Mouse (Mus musculus): ENCODE data around the gene Pik3r1.

The Pik3r1 gene

GRCm38 (mm10) chr13:101767809-101768629, at the start of gene Pik3r1:
Gene Pik3r1 (minus strand): TSS chr13:101768217.
- peak; percentile 93 to 95 for DNase-seq (ENCODE audit: low spot score in 2 of 2)

- DNase-seq (ENCODE audit: low spot score in 2 of 2), result peak; percentile 32 to 55
These were observed 45.4 kb upstream of the Pik3r1 start for GRCm38 (mm10) chr13:101813267-101813900.

DNA sequence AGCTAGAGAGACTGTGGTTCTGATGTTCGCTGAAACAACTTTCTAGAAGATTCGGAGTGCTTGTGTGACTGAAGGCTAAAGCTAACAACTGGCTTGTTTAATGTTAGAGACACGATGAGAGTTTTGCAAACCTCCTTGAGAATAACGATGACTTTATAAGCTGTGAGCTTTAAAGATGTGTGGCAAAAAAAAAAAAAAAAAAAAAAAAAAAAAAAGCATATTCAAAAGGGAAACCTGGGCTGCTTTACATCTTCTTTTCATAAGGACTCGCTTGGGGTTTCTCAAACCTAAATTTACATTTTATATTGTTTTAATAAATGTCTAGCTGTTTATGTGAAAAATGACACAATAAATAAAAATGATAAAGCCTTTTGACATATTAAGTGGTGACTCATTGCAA, 44.3 kb upstream of the Pik3r1 start:
- no peak for DNase-seq (ENCODE audit: low spot score in 2 of 2)

- peak; percentile 48 to 77 for DNase-seq (ENCODE audit: low spot score in 2 of 2)
These were observed 43.9 kb upstream of the Pik3r1 start for GRCm38 (mm10) chr13:101811882-101812281.

GRCm38 (mm10) chr13:101810667-101811066, 42.6 kb upstream of the Pik3r1 start:
- peak in 1 of 2 experiments; percentile 67 for DNase-seq (ENCODE audit: low spot score in 2 of 2)

- no peak for DNase-seq (ENCODE audit: low spot score in 2 of 2)
These were observed 41.8 kb upstream of the Pik3r1 start for GRCm38 (mm10) chr13:101809796-101810195.

DNA sequence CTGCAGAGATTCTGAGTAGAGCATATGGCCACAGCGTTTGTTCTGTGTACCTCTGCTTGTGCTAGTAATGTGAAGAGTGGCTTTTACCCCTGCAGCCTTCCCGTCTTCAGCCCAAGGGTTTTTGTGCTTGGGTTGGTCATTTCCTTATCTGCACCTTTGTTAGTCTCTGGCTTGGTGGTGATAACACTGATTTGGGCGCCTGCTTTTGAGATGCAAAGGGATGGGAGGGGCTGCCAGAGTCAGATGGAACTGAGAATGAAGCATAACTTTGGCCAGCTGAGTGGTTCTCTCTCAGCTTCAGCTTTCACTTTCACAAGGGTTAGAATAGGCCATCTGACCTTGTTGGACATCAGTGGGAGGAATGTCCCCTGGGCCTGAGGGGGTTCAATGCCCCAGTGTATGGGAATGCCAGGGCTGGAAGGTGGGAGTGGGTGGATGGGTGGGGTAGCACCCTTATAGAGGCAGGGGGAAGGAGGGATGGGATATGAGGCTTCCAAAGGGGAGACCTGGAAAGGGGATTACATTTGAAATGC, 37.6 kb upstream of the Pik3r1 start:
- DNase-seq (ENCODE audit: low spot score in 2 of 2), result no peak

- DNase-seq (ENCODE audit: low spot score in 2 of 2), result peak; percentile 24 to 60
These were observed 33.6 kb upstream of the Pik3r1 start for GRCm38 (mm10) chr13:101801372-101802186.

DNA sequence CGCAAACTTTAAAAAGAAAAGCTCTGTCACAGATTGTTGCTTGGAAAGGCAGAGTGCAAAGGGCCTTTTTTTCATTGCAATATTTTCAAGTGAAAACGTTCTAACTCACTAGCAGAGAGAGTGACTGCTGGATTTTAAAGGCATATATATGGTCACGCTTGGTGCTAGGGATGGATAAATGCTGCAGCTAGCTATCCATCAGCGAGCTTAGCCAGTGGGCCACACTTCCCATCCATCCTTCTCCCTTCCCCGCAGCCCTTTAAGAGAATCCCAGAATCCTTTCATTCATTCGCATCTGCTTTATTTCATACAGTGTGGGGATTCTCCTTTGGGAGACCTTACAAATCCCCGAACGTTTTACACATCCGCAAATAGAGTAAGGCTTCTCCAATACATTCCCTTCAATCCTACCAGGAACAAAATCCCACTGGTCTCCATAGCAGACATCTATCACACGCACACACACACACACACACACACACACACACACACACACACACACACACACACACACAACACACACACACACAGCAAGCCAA, 32.9 kb upstream of the Pik3r1 start:
- DNase-seq (ENCODE audit: low spot score in 2 of 2), result no peak

DNA sequence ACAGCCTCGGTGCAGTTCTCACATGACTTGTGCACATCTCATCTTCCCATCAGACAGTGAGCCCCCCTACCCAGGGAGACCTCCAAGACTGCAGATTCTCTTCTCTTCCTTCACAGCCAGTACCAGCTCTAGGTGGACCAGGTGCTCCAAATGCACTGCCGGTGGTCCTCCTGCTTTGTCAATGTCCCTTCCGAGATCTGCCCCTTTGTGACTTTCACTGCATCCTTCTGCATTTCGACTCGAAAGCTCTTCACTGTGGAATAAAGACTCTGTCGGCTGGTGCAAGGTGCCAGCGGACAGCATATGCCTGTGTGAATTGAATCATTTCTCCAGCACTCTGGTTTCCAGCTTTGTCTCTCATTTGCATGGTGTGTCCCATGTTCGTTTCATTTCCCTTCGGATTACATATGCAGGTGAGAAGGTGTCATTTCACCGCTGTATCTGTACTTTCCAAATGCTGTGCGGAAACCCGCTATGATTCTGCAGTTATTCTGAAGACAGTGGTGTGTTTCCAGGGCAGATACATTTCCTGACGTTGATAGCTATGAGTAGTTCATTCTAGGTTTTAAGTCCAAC, 32.1 kb upstream of the Pik3r1 start:
- no peak for DNase-seq (ENCODE audit: low spot score in 2 of 2)

GRCm38 (mm10) chr13:101799318-101799717, 31.3 kb upstream of the Pik3r1 start:
- no peak for DNase-seq (ENCODE audit: low spot score in 2 of 2)

DNA sequence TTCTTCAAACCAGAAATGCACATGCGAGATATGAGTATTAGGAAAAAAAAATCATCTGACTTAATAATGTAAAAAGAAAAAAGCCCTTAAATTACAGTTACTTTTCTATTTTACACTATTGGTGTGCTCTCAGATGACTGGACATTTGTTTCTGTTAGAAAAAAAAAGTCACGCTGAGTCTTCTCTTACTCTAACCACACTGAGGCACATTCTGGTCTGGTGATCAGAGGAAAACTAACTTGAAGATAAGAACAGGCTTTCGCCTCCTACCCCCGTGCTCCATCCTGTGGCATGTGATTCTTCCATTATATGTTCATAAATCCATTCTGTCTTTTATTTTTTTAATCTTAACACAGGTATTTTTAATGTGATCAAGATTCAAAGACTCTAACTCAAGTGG, 30.5 kb upstream of the Pik3r1 start:
- no peak for DNase-seq (ENCODE audit: low spot score in 2 of 2)

DNA sequence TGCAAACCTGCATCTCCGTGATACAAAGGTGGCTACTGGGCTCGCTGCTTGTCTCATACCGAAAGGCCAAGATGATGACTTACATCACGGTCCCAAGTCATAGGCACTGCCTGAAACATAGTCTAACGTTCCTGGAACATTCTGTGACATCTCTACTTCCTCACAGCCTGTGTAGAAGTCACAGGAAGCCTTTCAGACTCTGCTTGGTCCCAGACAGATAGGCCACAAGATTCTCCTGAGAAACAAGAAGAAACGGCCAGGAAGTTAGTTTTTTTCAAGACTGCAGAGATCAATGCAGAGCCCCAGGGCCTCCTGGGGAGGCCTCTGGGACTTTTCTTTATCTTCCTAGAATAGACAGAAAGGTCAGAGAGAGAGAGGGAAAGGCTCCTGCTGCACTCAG, 29.0 kb upstream of the Pik3r1 start:
- no peak for DNase-seq (ENCODE audit: low spot score in 2 of 2)

DNA sequence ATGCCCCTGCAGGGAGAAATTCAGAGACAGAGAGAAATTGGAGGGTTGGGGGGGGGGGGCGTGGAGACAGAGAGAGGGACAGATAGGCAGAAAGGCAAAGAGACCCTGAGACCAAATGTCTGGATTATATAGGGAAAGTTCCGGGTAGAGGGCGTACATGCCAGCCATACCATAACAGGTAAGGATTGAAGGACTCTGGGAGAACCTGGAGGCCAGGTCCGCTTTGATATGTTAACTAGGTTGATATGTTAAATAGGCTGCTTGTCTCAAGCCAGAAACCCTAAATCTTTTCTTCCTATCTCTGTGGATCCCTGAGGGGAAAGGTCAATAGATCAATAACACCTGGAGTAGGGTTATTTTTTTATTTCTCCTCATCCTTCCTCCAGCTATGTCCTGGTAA, 17.7 kb upstream of the Pik3r1 start:
- no peak for DNase-seq (ENCODE audit: low spot score in 2 of 2)

- no peak for DNase-seq (ENCODE audit: low spot score in 2 of 2)
These were observed 16.8 kb upstream of the Pik3r1 start for GRCm38 (mm10) chr13:101784651-101785289.

- no peak for DNase-seq (ENCODE audit: low spot score in 2 of 2)
These were observed 11.0 kb upstream of the Pik3r1 start for GRCm38 (mm10) chr13:101779011-101779410.

DNA sequence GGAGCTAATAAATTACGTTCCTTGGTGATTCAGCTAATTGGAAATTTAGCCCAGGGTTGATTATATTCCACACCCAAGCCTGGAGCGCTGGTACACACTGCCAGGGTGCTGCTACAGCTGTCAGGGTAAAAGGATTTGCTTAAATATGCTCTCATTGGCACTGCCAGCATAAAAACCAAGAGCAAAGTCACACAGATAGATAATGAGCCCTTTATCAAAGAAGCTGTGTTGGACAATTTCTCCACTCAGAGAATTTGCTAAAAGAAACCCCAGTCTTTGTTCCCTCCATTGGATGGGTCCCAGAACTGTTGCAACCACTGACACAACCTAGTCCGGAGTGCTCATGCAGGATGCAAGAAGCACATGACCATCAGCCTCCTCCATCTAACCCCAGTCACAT, 9.8 kb upstream of the Pik3r1 start:
- no peak for DNase-seq (ENCODE audit: low spot score in 2 of 2)

DNA sequence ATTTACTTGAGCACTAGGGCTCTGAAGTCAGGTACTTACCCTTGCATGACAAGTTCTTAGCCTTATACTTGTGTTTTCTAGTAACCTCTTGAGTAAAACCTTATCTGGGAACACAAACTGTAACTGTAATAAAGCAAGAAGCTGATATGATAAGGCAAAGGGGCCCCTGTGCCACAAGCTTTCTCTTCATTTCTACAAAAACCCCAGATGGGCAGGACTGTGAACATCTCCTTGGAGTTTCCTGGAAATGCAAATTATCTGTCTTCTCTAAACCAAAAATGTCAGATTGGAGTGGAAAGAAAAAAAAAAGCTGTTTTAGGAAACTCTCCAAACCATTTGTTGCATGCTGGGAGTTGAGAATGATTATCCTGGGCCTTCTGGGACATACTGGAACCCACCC, 3.1 kb upstream of the Pik3r1 start:
- no peak for DNase-seq (ENCODE audit: low spot score in 2 of 2)

DNA sequence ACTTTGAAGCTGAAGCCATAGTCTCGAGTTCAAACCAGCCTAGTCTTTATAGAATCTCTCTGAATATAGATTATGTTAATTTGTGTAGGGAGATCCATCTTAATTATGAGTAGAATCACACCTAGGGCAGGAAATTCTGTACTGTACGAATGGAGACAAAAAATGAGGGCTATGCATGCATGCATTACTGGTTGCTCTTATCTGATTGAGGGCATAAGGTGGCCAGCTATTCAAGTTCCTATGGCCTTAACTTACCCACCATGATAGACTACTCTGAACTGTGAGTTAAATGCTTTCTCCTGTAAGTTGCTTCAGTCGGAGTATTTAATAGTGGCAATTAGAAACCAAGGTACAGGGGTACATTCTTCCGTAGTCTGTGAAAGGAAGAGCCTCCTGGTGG, 1.9 kb upstream of the Pik3r1 start:
- no peak for DNase-seq (ENCODE audit: low spot score in 2 of 2)

DNA sequence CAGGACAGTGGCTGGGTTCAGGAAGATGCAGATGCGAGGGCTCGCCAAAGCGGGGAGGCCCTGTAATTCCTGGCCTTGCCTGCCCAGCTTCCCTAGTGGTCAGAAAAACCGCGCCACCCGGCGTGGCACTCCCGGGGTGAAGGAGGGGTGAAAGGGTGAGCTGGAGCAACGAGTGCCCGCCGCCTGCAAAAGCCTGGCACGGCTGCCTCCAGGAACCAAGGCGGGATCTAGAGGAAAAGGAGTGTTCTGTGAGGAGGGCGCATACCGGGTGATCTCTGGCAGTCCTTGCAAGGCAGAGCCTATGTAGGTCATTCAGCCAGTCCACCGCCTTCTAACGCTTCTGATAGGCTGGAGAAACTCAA, 594 bp upstream of the Pik3r1 start:
- peak; percentile 66 to 81 for DNase-seq (ENCODE audit: low spot score in 2 of 2)

All from urinary bladder, postnatal 36 days (tissue).